Mouse (Mus musculus) forebrain, embryonic 14.5 days (tissue): ENCODE measurements around the gene Kank2. TPM values are rescaled to one million over a fixed set of nuclear protein-coding genes. Genes with fewer than 3 reads are reported as not detected.

Experiments
- ATAC-seq: fragments of 200-750 bp; cut with Nextera tagmentation; 2 replicates; pipeline ENCODE4 v1.8.0; 2017; ENCODE audit warnings: mild to moderate bottlenecking, moderate library complexity
- DNase-seq: peaks from one replicate; pipeline ENCODE4 v3.0.0-alpha.2; 2015; ENCODE audit warnings: low spot score
- H3K27ac ChIP-seq: fragments of 300-500 bp; sonication (generic); 2 replicates; pipeline ENCODE4 v1.5.1; 2014; ENCODE audit warnings: low read depth, mild to moderate bottlenecking, control low read depth, low read length, moderate library complexity
- H3K27me3 ChIP-seq: fragments of 300-500 bp; sonication (generic); replicated peaks from 2 replicates; pipeline ENCODE4 v1.6.1; 2014; ENCODE audit warnings: low read length, control low read depth, mixed read lengths; ENCODE audit not compliant: control insufficient read depth, insufficient read depth
- H3K36me3 ChIP-seq: fragments of 300-500 bp; sonication (generic); 2 replicates; pipeline ENCODE4 v1.6.1; 2014; ENCODE audit warnings: low read length, control low read depth; ENCODE audit not compliant: control insufficient read depth, insufficient read depth
- H3K4me1 ChIP-seq: fragments of 300-500 bp; sonication (generic); 2 replicates; pipeline ENCODE4 v1.6.1; 2014; ENCODE audit warnings: antibody characterized with exemption, low read length, control low read depth; ENCODE audit not compliant: control insufficient read depth, insufficient read depth
- H3K4me2 ChIP-seq: fragments of 300-500 bp; sonication (generic); 2 replicates; pipeline ENCODE4 v1.6.1; 2014; ENCODE audit warnings: mild to moderate bottlenecking, control low read depth, low read length
- H3K4me3 ChIP-seq: fragments of 300-500 bp; sonication (generic); 2 replicates; pipeline ENCODE4 v1.5.1; 2014; ENCODE audit warnings: low read depth, low read length, control low read depth
- H3K9ac ChIP-seq: fragments of 300-500 bp; sonication (generic); 2 replicates; pipeline ENCODE4 v1.6.1; 2014; ENCODE audit warnings: mild to moderate bottlenecking, low read length, control low read depth, moderate library complexity
- H3K9me3 ChIP-seq: fragments of 300-500 bp; sonication (generic); replicated peaks from 2 replicates; pipeline ENCODE4 v1.6.1; 2016; ENCODE audit warnings: low read length, control low read depth, mixed read lengths; ENCODE audit not compliant: control insufficient read depth
- WGBS: fragments of 180-500 bp; shearing (Covaris S2); extraction: QIAGEN DNeasy Blood & Tissue Kit; methylation state at CpG from one replicate; pipeline ENCODE4 v1.1.7; 2014; 5-methylcytosine and 5-hydroxymethylcytosine counted together
- polyA plus RNA-seq: library from polyadenylated mRNA; unstranded; fragments of >200 nt; fragmentation: Nextera tagmentation; extraction: Ambion mirVana; gene quantifications from 2 replicates; pipeline ENCODE4 v1.2.1, GENCODE M21; 2014

Gene Kank2
- polyA plus RNA-seq, 1 experiment from 2014 or later = 0.99 TPM

GRCm38 (mm10) chr9:21767896-21768295 lies 30.6 kb downstream of the Kank2 start:
- DNase-seq = no peak
- Histone ChIP-seq H3K9ac (no peak overlapping the region), H3K27me3 (no peaks in the 10 kb centered on the region), H3K4me1 (no peaks in the 10 kb centered on the region; the same call in 1 of the 2 replicates), H3K27ac (no peak overlapping the region), H3K9me3 (no peaks in the 10 kb centered on the region), H3K36me3 (no peaks in the 10 kb centered on the region), H3K4me2 (no peak overlapping the region), H3K4me3 (no peak overlapping the region)
- ATAC-seq = no peak
- WGBS = 88% methylated on average over 11 of the region's 11 CpGs

GRCm38 (mm10) chr9:21764084-21764999 lies 34.2 kb downstream of the Kank2 start:
- Histone ChIP-seq H3K4me3 (no peak overlapping the region), H3K9me3 (no peaks in the 10 kb centered on the region), H3K9ac (no peak overlapping the region), H3K36me3 (no peaks in the 10 kb centered on the region), H3K4me2 (no peak overlapping the region), H3K4me1 (no peaks in the 10 kb centered on the region; the same call in 1 of the 2 replicates), H3K27ac (no peak overlapping the region), H3K27me3 (no peaks in the 10 kb centered on the region)
- WGBS = 96% methylated on average over 6 of the region's 6 CpGs
- ATAC-seq (no peak), DNase-seq (no peak)

GRCm38 (mm10) chr9:21762135-21762534 lies 36.4 kb downstream of the Kank2 start:
- no peak overlapping the region for H3K9ac ChIP-seq
- no peaks in the 10 kb centered on the region for H3K27me3 ChIP-seq
- 0 out of 2 replicates have a peak, but pooled peaks cover 3% of the 10 kb centered on the region for H3K36me3 ChIP-seq
- no peaks in the 10 kb centered on the region for H3K9me3 ChIP-seq
- H3K4me2 ChIP-seq = no peak overlapping the region
- peaks cover 6% of the 10 kb centered on the region; the same call in 1 of the 2 replicates for H3K4me1 ChIP-seq
- no peak overlapping the region for H3K27ac ChIP-seq
- H3K4me3 ChIP-seq = no peak overlapping the region
- ATAC-seq (no peak), DNase-seq (no peak)

- H3K4me1 ChIP-seq = peaks cover 6% of the 10 kb centered on the region; the same call in 1 of the 2 replicates
- no peaks in the 10 kb centered on the region for H3K27me3 ChIP-seq
- WGBS = 1% methylated on average over 49 of the region's 54 CpGs
- ATAC-seq (peak; percentile 98), DNase-seq (peak; percentile 99)
- H3K27ac ChIP-seq = peak within 1 kb of the TSS; percentile 61
- peaks cover 15% of the 10 kb centered on the region; the same call in 1 of the 2 replicates for H3K36me3 ChIP-seq
- peak within 1 kb of the TSS; percentile 66 for H3K9ac ChIP-seq
- H3K4me2 ChIP-seq = peak within 1 kb of the TSS; percentile 56
- no peaks in the 10 kb centered on the region for H3K9me3 ChIP-seq
- H3K4me3 ChIP-seq = peak within 1 kb of the TSS; percentile 66
These were observed 38.1 kb downstream of the Kank2 start, which contains the start of gene Spc24 for GRCm38 (mm10) chr9:21760155-21761088. Gene Spc24 (minus strand): TSS chr9:21760303.

GRCm38 (mm10) chr9:21759718-21760117 lies 38.8 kb downstream of the Kank2 start:
- under 1% methylated on average over 20 of the region's 20 CpGs for WGBS
- no peak; the same call in none of the 2 replicates for ATAC-seq

GRCm38 (mm10) chr9:21758576-21759529 lies 39.7 kb downstream of the Kank2 start:
- DNase-seq (peak; percentile 24), ATAC-seq (no peak)
- 50% methylated on average over 14 of the region's 14 CpGs for WGBS
- Histone ChIP-seq H3K36me3 (peaks cover 15% of the 10 kb centered on the region; the same call in 1 of the 2 replicates), H3K27me3 (no peaks in the 10 kb centered on the region), H3K27ac (no peak overlapping the region), H3K4me1 (peaks cover 6% of the 10 kb centered on the region; the same call in 1 of the 2 replicates), H3K9ac (0 out of 2 replicates have a peak overlapping the region, but pooled peaks have one; percentile 66), H3K4me3 (peak overlapping the region; percentile 66), H3K4me2 (peak overlapping the region; percentile 56), H3K9me3 (no peaks in the 10 kb centered on the region)

More at GRCm38 (mm10) chr9:21759718-21760117, 38.8 kb downstream of the Kank2 start:
- Histone ChIP-seq H3K36me3 (peaks cover 15% of the 10 kb centered on the region; the same call in 1 of the 2 replicates), H3K4me2 (peak overlapping the region; percentile 56), H3K4me1 (peaks cover 6% of the 10 kb centered on the region; the same call in 1 of the 2 replicates), H3K4me3 (peak overlapping the region; percentile 66), H3K27me3 (no peaks in the 10 kb centered on the region), H3K9ac (peak overlapping the region; percentile 66), H3K9me3 (no peaks in the 10 kb centered on the region), H3K27ac (no peak overlapping the region)
- peak; percentile 19 for DNase-seq

- H3K4me3 ChIP-seq = no peak overlapping the region
- 84% methylated on average over 13 of the region's 13 CpGs for WGBS
- H3K4me1 ChIP-seq = peaks cover 6% of the 10 kb centered on the region; the same call in 1 of the 2 replicates
- H3K4me2 ChIP-seq = no peak overlapping the region
- ATAC-seq (no peak), DNase-seq (no peak)
- no peak overlapping the region for H3K27ac ChIP-seq
- no peaks in the 10 kb centered on the region for H3K27me3 ChIP-seq
- H3K9ac ChIP-seq = no peak overlapping the region
- H3K9me3 ChIP-seq = no peaks in the 10 kb centered on the region
- H3K36me3 ChIP-seq = peaks cover 15% of the 10 kb centered on the region; the same call in 1 of the 2 replicates
These were observed 43.8 kb downstream of the Kank2 start for GRCm38 (mm10) chr9:21754516-21755321.
